Mouse (Mus musculus) heart, postnatal 0 days (tissue): ENCODE measurements around the gene Mdp1. TPM values are rescaled to one million over a fixed set of nuclear protein-coding genes. Genes with fewer than 3 reads are reported as not detected.
A peak's percentile ranks its signal among the peaks of the same experiment; 100 is the strongest.

Experiments
- ATAC-seq: fragments of 200-750 bp; cut with Nextera tagmentation; 2 replicates; pipeline ENCODE4 v1.8.0; 2017; ENCODE audit warnings: low read depth, moderate number of reproducible peaks, moderate library complexity; ENCODE audit not compliant: insufficient read depth
- DNase-seq: peaks from one replicate; pipeline ENCODE4 v3.0.0-alpha.2; 2016; ENCODE audit warnings: low spot score
- H3K27ac ChIP-seq: fragments of 300-500 bp; sonication (generic); 2 replicates; pipeline ENCODE4 v1.5.1; 2014; ENCODE audit warnings: low read depth, mild to moderate bottlenecking
- H3K27me3 ChIP-seq: fragments of 300-500 bp; sonication (generic); 2 replicates; pipeline ENCODE4 v1.6.1; 2014; ENCODE audit warnings: low read length, mixed read lengths; ENCODE audit not compliant: control insufficient read depth, insufficient read depth
- H3K36me3 ChIP-seq: fragments of 300-500 bp; sonication (generic); replicated peaks from 2 replicates; pipeline ENCODE4 v1.6.1; 2014; ENCODE audit warnings: low read length, mixed read lengths; ENCODE audit not compliant: control insufficient read depth, insufficient read depth
- H3K4me1 ChIP-seq: fragments of 300-500 bp; sonication (generic); 2 replicates; pipeline ENCODE4 v1.6.1; 2014; ENCODE audit warnings: antibody characterized with exemption; ENCODE audit not compliant: control insufficient read depth, insufficient read depth
- H3K4me2 ChIP-seq: fragments of 300-500 bp; sonication (generic); 2 replicates; pipeline ENCODE4 v1.6.1; 2014; ENCODE audit warnings: low read depth, mild to moderate bottlenecking, low read length, moderate library complexity
- H3K4me3 ChIP-seq: fragments of 300-500 bp; sonication (generic); 2 replicates; pipeline ENCODE4 v1.5.1; 2014; ENCODE audit warnings: low read depth, low read length
- H3K9ac ChIP-seq: fragments of 300-500 bp; sonication (generic); replicated peaks from 2 replicates; pipeline ENCODE4 v1.6.1; 2014; ENCODE audit warnings: low read depth, low read length, mixed read lengths
- H3K9me3 ChIP-seq: fragments of 300-500 bp; sonication (generic); replicated peaks from 2 replicates; pipeline ENCODE4 v1.6.1; 2016; ENCODE audit warnings: low read length; ENCODE audit not compliant: control insufficient read depth
- CTCF ChIP-seq: IDR thresholded peaks from 2 replicates; pipeline ENCODE4 v1.5.1; 2016; ENCODE audit warnings: antibody characterized with exemption, control low read depth, low read depth
- EP300 ChIP-seq: IDR thresholded peaks from 2 replicates; pipeline ENCODE4 v1.6.1; 2016; ENCODE audit warnings: antibody characterized with exemption, low read depth
- WGBS: fragments of 180-500 bp; shearing (Covaris S2); extraction: QIAGEN DNeasy Blood & Tissue Kit; methylation state at CpG from one replicate; pipeline ENCODE4 v1.1.7; 2014; 5-methylcytosine and 5-hydroxymethylcytosine counted together
- polyA plus RNA-seq: library from polyadenylated mRNA; unstranded; fragments of >200 nt; fragmentation: Nextera tagmentation; extraction: Ambion mirVana; gene quantifications from 2 replicates; pipeline ENCODE4 v1.2.1, GENCODE M21; 2015
- total RNA-seq: library from RNA; depleted of rRNA; stranded (reverse); fragments of >200 nt; gene quantifications from 2 replicates; pipeline ENCODE4 v1.2.3, GENCODE M21; 2014; ENCODE audit warnings: low replicate concordance

Mdp1 gene
- total and polyA plus RNA-seq, 2 experiments from 2014 or later: 66.0 to 98.6 TPM

- DNase-seq (peak; percentile 76), ATAC-seq (peak; percentile 88)
- Histone ChIP-seq H3K27ac (no peak within 1 kb of the TSS), H3K9me3 (no peaks in the 10 kb centered on the region), H3K4me2 (peak within 1 kb of the TSS; percentile 48), H3K4me3 (peak within 1 kb of the TSS; percentile 14; the same call in 1 of the 2 replicates), H3K27me3 (no peaks in the 10 kb centered on the region), H3K9ac (no peak within 1 kb of the TSS), H3K36me3 (no peaks in the 10 kb centered on the region), H3K4me1 (no peaks in the 10 kb centered on the region; the same call in 1 of the 2 replicates)
- WGBS: 13% methylated on average over 21 of the region's 21 CpGs
- TF ChIP-seq CTCF (peak; percentile 43), EP300 (no peak)
Measured at GRCm38 (mm10) chr14:55617822-55618221, 42.5 kb downstream of the Mdp1 start, which contains the start of gene Rec8. Gene Rec8 (plus strand): TSS chr14:55618037.

- ATAC-seq: no peak
Measured at GRCm38 (mm10) chr14:55616844-55617243, 43.5 kb downstream of the Mdp1 start.

GRCm38 (mm10) chr14:55615876-55616275 is 44.4 kb downstream of the Mdp1 start:
- ATAC-seq (no peak), DNase-seq (no peak)
- Histone ChIP-seq H3K9ac (no peak overlapping the region), H3K9me3 (no peaks in the 10 kb centered on the region), H3K36me3 (peaks cover 1% of the 10 kb centered on the region; the same call in 1 of the 2 replicates), H3K4me3 (no peak overlapping the region), H3K4me2 (no peak overlapping the region), H3K27ac (no peak overlapping the region), H3K27me3 (no peaks in the 10 kb centered on the region), H3K4me1 (no peaks in the 10 kb centered on the region; the same call in 1 of the 2 replicates)
- WGBS: 49% methylated on average over 2 of the region's 2 CpGs
- TF ChIP-seq EP300: no peak
- no peak for TF ChIP-seq CTCF

More at GRCm38 (mm10) chr14:55616844-55617243, 43.5 kb downstream of the Mdp1 start:
- Histone ChIP-seq H3K27ac (no peak overlapping the region), H3K9me3 (no peaks in the 10 kb centered on the region), H3K4me1 (no peaks in the 10 kb centered on the region; the same call in 1 of the 2 replicates), H3K9ac (no peak overlapping the region), H3K4me3 (no peak overlapping the region), H3K4me2 (no peak overlapping the region), H3K36me3 (no peaks in the 10 kb centered on the region), H3K27me3 (no peaks in the 10 kb centered on the region)
- WGBS: 76% methylated on average over 2 of the region's 2 CpGs
- no peak for TF ChIP-seq EP300
- no peak for TF ChIP-seq CTCF
- no peak for DNase-seq

GRCm38 (mm10) chr14:55614565-55615178 is 45.6 kb downstream of the Mdp1 start:
- Histone ChIP-seq H3K9ac (no peak overlapping the region), H3K4me2 (no peak overlapping the region), H3K9me3 (no peaks in the 10 kb centered on the region), H3K4me3 (no peak overlapping the region), H3K36me3 (peaks cover 12% of the 10 kb centered on the region), H3K4me1 (no peaks in the 10 kb centered on the region; the same call in 1 of the 2 replicates), H3K27me3 (no peaks in the 10 kb centered on the region), H3K27ac (no peak overlapping the region)
- no peak for DNase-seq
- 62% methylated on average over 7 of the region's 7 CpGs for whole genome bisulfite sequencing
- TF ChIP-seq EP300 (no peak), CTCF (no peak)
- no peak for ATAC-seq

GRCm38 (mm10) chr14:55613346-55613745 is 47.0 kb downstream of the Mdp1 start:
- Histone ChIP-seq H3K4me1 (no peaks in the 10 kb centered on the region), H3K36me3 (peaks cover 25% of the 10 kb centered on the region), H3K4me3 (no peak overlapping the region), H3K4me2 (no peak overlapping the region), H3K9ac (no peak overlapping the region), H3K9me3 (no peaks in the 10 kb centered on the region), H3K27ac (no peak overlapping the region), H3K27me3 (no peaks in the 10 kb centered on the region)
- no peak for DNase-seq
- TF ChIP-seq CTCF (no peak), EP300 (no peak)
- no peak for ATAC-seq
- WGBS: 21% methylated on average over 6 of the region's 6 CpGs
